Mouse (Mus musculus): ENCODE data around the gene Gstp1. TPM values are rescaled to one million over a fixed set of nuclear protein-coding genes. Genes with fewer than 3 reads are reported as not detected.

Gstp1 gene
- polyA plus RNA-seq, 1 experiment = 863 TPM

DNA sequence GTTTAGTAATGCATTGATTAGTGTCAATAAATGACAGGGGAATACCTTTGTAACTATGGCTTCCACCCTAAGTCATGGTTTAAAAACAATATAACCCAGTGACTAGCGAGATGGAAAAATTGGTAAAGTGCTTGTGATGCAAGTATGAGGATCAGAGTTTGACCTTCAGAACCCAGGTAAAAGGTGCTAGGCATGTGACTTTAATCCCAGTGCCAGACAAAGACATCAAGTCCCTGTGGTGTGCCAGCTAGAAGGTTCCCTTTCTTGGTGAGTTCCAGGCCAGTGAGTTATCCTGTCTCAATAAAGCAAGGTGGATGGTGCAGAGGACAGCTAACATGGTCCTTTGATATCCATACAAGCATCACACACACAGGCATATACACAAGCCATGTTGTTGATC lies 37.7 kb upstream of the Gstp1 start:
- no peak for TF ChIP-seq USF1 (IDR thresholded peaks at IDR 0.05; ENCODE audit: low read depth)
- TF ChIP-seq MAX (IDR thresholded peaks at IDR 0.05) = no peak
- TF ChIP-seq FOSL1 (IDR thresholded peaks at IDR 0.05; ENCODE audit: insufficient read depth, low read length, poor library complexity, severe bottlenecking) = no peak
- no peak for TF ChIP-seq CEBPB (IDR thresholded peaks at IDR 0.05; ENCODE audit: low read depth)
- TF ChIP-seq MYOG (IDR thresholded peaks at IDR 0.05; ENCODE audit: control insufficient read depth, extremely low read depth, insufficient read length) = no peak
- TF ChIP-seq MYOD1 (IDR thresholded peaks at IDR 0.05; ENCODE audit: control insufficient read depth, insufficient read length, low read depth) = no peak
- TF ChIP-seq CTCF (IDR thresholded peaks at IDR 0.05; ENCODE audit: control insufficient read depth, insufficient read depth, insufficient read length) = no peak
- no peaks in the 10 kb centered on the region for H3K27me3 ChIP-seq (ENCODE audit: control insufficient read depth, insufficient read depth, insufficient read length)
- no peaks in the 10 kb centered on the region for H3K79me2 ChIP-seq (ENCODE audit: control insufficient read depth, insufficient read depth)
- no peaks in the 10 kb centered on the region for H3K36me3 ChIP-seq (ENCODE audit: control insufficient read depth, insufficient read depth)
- no peak overlapping the region for H3K4me3 ChIP-seq (ENCODE audit: insufficient read depth, poor library complexity, severe bottlenecking)
- H3K79me3 ChIP-seq (ENCODE audit: low read depth) = no peaks in the 10 kb centered on the region
- H3ac ChIP-seq (ENCODE audit: control insufficient read depth, insufficient read length, low read depth) = no peak overlapping the region

DNA sequence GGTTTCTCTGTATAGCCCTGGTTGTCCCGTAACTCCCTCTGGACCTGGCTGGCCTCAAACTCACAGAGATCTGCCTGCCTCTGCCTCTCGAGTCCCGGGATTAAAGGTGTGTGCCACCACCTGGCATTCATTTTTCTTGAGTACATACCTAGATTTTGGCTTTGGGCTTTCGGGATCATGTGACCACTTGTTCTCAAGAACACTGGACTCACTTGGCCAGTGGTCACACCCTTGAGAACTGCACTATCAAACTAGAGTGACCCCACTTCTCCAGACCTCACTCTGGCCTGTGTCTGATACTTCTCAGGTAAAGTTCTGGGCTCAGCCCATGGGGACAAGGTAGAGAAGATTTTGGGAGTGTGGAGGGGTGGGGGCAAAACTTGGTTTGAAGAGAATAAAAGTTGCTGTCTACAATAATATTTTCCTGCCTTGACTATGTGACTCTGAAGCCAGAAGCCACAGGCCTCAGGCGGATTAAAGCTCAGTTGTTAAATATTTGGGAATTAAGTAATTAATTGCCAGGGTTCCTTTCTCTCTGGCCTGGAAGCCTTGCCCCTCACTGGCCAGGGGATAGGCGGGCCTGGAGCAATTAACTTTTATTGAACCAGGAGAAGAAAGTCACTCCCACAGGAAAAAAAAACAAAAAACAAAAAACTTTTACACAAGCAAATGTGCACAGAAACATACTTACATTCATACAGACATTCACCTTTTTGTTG lies 35.1 kb upstream of the Gstp1 start:
- Histone ChIP-seq H3ac (ENCODE audit: control insufficient read depth, insufficient read length, low read depth) (no peak overlapping the region), H3K79me3 (ENCODE audit: low read depth) (no peaks in the 10 kb centered on the region), H3K79me2 (ENCODE audit: control insufficient read depth, insufficient read depth) (no peaks in the 10 kb centered on the region), H3K36me3 (ENCODE audit: control insufficient read depth, insufficient read depth) (no peaks in the 10 kb centered on the region), H3K4me3 (ENCODE audit: insufficient read depth, poor library complexity, severe bottlenecking) (no peak overlapping the region), H3K27me3 (ENCODE audit: control insufficient read depth, insufficient read depth, insufficient read length) (no peaks in the 10 kb centered on the region)
- no peak for TF ChIP-seq MYOD1 (IDR thresholded peaks at IDR 0.05; ENCODE audit: control insufficient read depth, insufficient read length, low read depth)
- TF ChIP-seq CTCF (IDR thresholded peaks at IDR 0.05; ENCODE audit: control insufficient read depth, insufficient read depth, insufficient read length) = no peak
- no peak for TF ChIP-seq MAX (IDR thresholded peaks at IDR 0.05)
- TF ChIP-seq USF1 (IDR thresholded peaks at IDR 0.05; ENCODE audit: low read depth) = no peak
- TF ChIP-seq MYOG (IDR thresholded peaks at IDR 0.05; ENCODE audit: control insufficient read depth, extremely low read depth, insufficient read length) = no peak
- TF ChIP-seq CEBPB (IDR thresholded peaks at IDR 0.05; ENCODE audit: low read depth) = no peak
- TF ChIP-seq FOSL1 (IDR thresholded peaks at IDR 0.05; ENCODE audit: insufficient read depth, low read length, poor library complexity, severe bottlenecking) = no peak

DNA sequence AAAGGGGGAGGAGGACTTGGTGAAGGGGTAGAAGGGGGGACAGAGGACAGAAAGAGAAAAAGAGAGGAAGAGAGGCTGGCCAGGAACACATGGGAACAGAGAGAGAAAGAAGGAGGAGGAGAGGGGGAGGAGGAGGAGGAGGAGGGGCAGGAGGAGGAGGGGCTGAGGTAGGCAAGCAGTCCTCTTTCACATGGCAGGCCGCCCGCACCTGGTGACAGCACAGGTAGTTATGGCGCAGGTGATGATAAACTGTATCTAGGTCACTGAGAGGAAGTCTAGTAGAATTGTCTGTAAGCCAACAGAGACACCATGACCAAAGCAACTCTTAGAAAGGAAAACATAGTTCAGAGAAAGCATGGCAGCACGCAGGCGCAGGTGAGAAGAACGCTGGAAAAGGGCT lies 33.6 kb upstream of the Gstp1 start:
- Histone ChIP-seq H3K79me2 (ENCODE audit: control insufficient read depth, insufficient read depth) (no peaks in the 10 kb centered on the region), H3K79me3 (ENCODE audit: low read depth) (no peaks in the 10 kb centered on the region), H3K27me3 (ENCODE audit: control insufficient read depth, insufficient read depth, insufficient read length) (no peaks in the 10 kb centered on the region), H3ac (ENCODE audit: control insufficient read depth, insufficient read length, low read depth) (no peak overlapping the region), H3K4me3 (ENCODE audit: insufficient read depth, poor library complexity, severe bottlenecking) (no peak overlapping the region), H3K36me3 (ENCODE audit: control insufficient read depth, insufficient read depth) (no peaks in the 10 kb centered on the region)
- no peak for TF ChIP-seq CTCF (IDR thresholded peaks at IDR 0.05; ENCODE audit: control insufficient read depth, insufficient read depth, insufficient read length)
- TF ChIP-seq MAX (IDR thresholded peaks at IDR 0.05) = no peak
- no peak for TF ChIP-seq MYOG (IDR thresholded peaks at IDR 0.05; ENCODE audit: control insufficient read depth, extremely low read depth, insufficient read length)
- TF ChIP-seq USF1 (IDR thresholded peaks at IDR 0.05; ENCODE audit: low read depth) = no peak
- no peak for TF ChIP-seq FOSL1 (IDR thresholded peaks at IDR 0.05; ENCODE audit: insufficient read depth, low read length, poor library complexity, severe bottlenecking)
- TF ChIP-seq MYOD1 (IDR thresholded peaks at IDR 0.05; ENCODE audit: control insufficient read depth, insufficient read length, low read depth) = no peak

- Histone ChIP-seq H3K36me3 (ENCODE audit: control insufficient read depth, insufficient read depth) (no peaks in the 10 kb centered on the region), H3K79me3 (ENCODE audit: low read depth) (no peaks in the 10 kb centered on the region), H3K79me2 (ENCODE audit: control insufficient read depth, insufficient read depth) (no peaks in the 10 kb centered on the region), H3ac (ENCODE audit: control insufficient read depth, insufficient read length, low read depth) (no peak overlapping the region), H3K4me3 (ENCODE audit: insufficient read depth, poor library complexity, severe bottlenecking) (no peak overlapping the region), H3K27me3 (ENCODE audit: control insufficient read depth, insufficient read depth, insufficient read length) (no peaks in the 10 kb centered on the region)
- no peak for TF ChIP-seq CTCF (IDR thresholded peaks at IDR 0.05; ENCODE audit: control insufficient read depth, insufficient read depth, insufficient read length)
- no peak for TF ChIP-seq CEBPB (IDR thresholded peaks at IDR 0.05; ENCODE audit: low read depth)
- TF ChIP-seq MAX (IDR thresholded peaks at IDR 0.05) = no peak
- TF ChIP-seq MYOG (IDR thresholded peaks at IDR 0.05; ENCODE audit: control insufficient read depth, extremely low read depth, insufficient read length) = no peak
- TF ChIP-seq MYOD1 (IDR thresholded peaks at IDR 0.05; ENCODE audit: control insufficient read depth, insufficient read length, low read depth) = no peak
- TF ChIP-seq USF1 (IDR thresholded peaks at IDR 0.05; ENCODE audit: low read depth) = no peak
- TF ChIP-seq FOSL1 (IDR thresholded peaks at IDR 0.05; ENCODE audit: insufficient read depth, low read length, poor library complexity, severe bottlenecking) = no peak
These were observed 33.0 kb upstream of the Gstp1 start for GRCm38 (mm10) chr19:4070756-4071155.

GRCm38 (mm10) chr19:4070311-4070710 lies 32.5 kb upstream of the Gstp1 start:
- TF ChIP-seq USF1 (IDR thresholded peaks at IDR 0.05; ENCODE audit: low read depth) (no peak), MAX (IDR thresholded peaks at IDR 0.05) (no peak), FOSL1 (IDR thresholded peaks at IDR 0.05; ENCODE audit: insufficient read depth, low read length, poor library complexity, severe bottlenecking) (no peak), CTCF (IDR thresholded peaks at IDR 0.05; ENCODE audit: control insufficient read depth, insufficient read depth, insufficient read length) (no peak), CEBPB (IDR thresholded peaks at IDR 0.05; ENCODE audit: low read depth) (no peak), MYOD1 (IDR thresholded peaks at IDR 0.05; ENCODE audit: control insufficient read depth, insufficient read length, low read depth) (no peak), MYOG (IDR thresholded peaks at IDR 0.05; ENCODE audit: control insufficient read depth, extremely low read depth, insufficient read length) (no peak)
- Histone ChIP-seq H3K79me2 (ENCODE audit: control insufficient read depth, insufficient read depth) (no peaks in the 10 kb centered on the region), H3K27me3 (ENCODE audit: control insufficient read depth, insufficient read depth, insufficient read length) (no peaks in the 10 kb centered on the region), H3ac (ENCODE audit: control insufficient read depth, insufficient read length, low read depth) (no peak overlapping the region), H3K4me3 (ENCODE audit: insufficient read depth, poor library complexity, severe bottlenecking) (no peak overlapping the region), H3K79me3 (ENCODE audit: low read depth) (no peaks in the 10 kb centered on the region), H3K36me3 (ENCODE audit: control insufficient read depth, insufficient read depth) (no peaks in the 10 kb centered on the region)
